Mouse (Mus musculus) left cerebral cortex, adult 8-10 months (tissue): Measurements from ENCODE around the gene Muc3a. TPM values are rescaled to one million over a fixed set of nuclear protein-coding genes. Genes with fewer than 3 reads are reported as not detected.

ENCODE experiments used
- DNase-seq, 2 experiments: peaks; one replicate each; pipeline ENCODE4 v3.0.0; 2022; ENCODE audit warnings: low spot score in 2 of 2
- total RNA-seq, 4 experiments: library from RNA; stranded (reverse); gene quantifications; 2 replicates each; pipeline ENCODE4 v1.2.4; 2022

The Muc3a gene
- total RNA-seq, result 1 to 10 TPM; 3.6 to 5.6 (median 4.5) TPM

DNA sequence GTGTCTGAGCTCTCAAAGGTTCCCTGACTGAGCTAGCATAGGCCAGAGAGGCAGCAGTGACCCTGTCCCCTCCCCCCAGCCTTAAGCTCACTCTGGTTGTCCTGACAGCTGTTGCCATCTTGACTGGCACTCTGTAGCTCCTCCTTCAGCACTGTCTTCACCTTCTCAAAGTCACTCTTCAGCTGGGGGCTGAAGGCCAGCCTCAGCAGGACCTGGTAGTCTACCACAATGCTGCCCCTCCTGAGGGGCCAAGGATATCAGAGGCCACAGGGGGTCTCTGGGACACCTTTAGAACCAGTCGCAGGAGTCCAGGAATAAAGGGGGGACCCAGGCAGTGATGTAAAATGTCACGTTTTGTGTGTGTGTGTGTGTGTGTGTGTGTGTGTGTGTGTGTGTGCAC is at the start of gene Muc3a:
Gene Muc3a (minus strand): TSS at position 101 of the 400 bp plus-strand sequence.
- no peak for DNase-seq

GRCm38 (mm10) chr5:137211114-137211829 is 917 bp downstream of the Muc3a start:
- DNase-seq, result no peak

GRCm38 (mm10) chr5:137210689-137211088 is 1.5 kb downstream of the Muc3a start:
- no peak for DNase-seq

DNA sequence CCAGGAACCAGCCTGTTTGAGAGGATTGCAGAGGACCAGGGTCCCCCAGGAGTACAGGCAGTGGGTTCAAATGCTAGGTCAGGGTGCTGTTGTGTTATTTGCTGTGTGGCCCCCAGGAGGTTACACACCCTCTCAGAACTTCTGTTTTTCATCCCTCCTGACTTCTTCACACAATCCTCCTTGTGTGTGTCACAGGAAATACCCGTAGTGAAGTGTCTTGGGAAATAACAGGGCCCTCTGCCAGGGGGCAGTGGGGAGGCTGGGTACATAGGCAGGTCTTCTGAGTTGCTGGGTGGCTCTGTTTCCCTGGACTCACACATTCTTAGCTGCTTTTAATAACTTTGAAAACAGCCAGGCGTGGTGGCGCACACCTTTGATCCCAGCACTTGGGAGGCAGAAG is 6.9 kb downstream of the Muc3a start:
- DNase-seq, result no peak

GRCm38 (mm10) chr5:137194488-137195120 is 17.6 kb downstream of the Muc3a start:
- no peak for DNase-seq

DNA sequence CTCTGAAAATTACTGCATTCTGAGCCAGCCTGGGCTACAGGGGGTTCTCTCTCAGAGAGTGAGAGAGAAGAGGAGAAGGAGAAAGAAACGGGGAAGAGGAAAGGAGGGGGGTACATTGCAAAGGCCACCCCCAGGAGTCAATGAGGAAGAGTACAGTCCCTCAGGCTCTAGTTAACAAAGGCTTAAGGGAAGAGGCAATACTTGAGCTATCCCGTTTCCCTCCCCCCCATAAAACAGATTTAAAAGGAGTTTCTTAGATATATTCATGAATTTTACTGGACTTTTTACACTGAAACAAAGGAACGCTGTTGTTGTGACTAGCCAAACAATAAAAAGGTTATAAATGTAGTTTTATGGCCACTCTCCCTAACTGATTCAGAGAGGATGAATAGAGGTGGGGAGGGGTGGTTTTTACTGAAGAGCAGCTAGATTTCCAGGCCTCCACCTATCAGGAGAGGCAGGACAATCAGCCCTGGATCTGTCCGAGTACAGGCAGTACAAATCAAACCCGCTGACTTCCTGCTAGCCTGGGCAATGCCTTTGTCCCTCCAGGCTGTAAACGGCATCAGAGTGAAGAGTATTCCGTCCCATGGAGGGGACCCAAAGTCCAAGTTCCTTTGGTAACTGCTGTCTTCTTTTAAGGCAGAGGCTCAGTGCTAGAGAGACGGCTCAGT is 18.8 kb downstream of the Muc3a start:
- DNase-seq, result no peak

- DNase-seq, result no peak
These were observed 22.9 kb downstream of the Muc3a start for GRCm38 (mm10) chr5:137189326-137189725.

GRCm38 (mm10) chr5:137185362-137185761 is 26.8 kb downstream of the Muc3a start:
- DNase-seq, result no peak

DNA sequence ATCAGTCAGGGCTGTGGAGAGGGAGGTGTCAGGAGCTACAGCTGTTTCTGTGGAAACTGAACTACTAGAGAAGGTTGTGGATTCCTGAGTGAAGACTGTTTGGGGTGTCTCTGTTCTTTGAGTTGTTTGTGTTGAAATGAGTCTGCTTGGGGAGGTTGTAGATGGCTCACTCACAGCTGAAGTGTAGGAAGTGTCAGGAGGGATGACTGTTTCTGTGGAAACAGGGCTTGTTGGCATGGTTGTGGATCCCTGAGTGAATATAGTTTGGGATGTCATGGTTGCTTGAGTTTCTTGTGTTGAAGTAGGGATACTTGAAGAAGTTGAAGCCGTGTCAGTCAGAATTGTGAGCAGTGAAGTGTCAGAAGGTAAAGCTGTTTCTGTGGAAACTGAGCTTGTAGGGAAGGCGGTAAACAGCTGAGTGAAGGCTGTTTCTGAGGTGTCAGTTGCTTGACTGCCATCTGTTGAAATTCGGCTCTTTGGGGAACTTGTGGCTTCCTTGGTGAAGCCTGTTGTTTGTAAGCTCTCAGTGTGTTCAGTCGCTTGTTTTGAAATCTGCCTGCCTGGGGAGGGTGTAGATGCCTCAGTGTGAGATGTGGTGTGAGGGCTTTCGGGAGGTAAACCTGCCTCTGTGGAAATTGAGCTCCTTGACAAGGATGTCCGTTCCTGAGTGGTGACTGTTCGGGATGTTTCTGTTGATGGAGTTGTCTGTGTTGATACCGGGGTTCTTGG is 32.4 kb downstream of the Muc3a start:
- DNase-seq, result peak in 1 of 2 experiments; percentile 13

GRCm38 (mm10) chr5:137173967-137174366 is 38.2 kb downstream of the Muc3a start:
- no peak for DNase-seq

- no peak for DNase-seq
These were observed 39.6 kb downstream of the Muc3a start for GRCm38 (mm10) chr5:137172591-137172990.

DNA sequence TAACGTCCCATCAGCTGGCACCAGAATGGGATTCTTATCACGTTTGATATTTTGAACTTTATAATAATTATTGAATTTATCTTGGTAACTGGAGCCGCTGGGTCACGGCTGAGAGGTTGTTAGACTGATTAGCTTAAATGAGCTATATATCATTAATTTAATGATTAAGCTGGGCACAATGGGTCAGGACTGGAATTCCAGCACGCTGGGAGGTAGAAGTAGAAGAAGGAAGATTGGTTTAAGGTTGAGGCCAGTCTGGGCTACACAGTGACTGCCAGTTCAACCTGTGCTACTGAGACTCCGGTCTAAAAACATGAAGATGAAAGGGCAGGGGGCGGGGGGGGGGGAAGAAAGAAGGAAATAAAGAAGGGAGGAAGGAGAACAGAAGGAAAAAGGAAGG is 40.7 kb downstream of the Muc3a start:
- DNase-seq, result no peak

GRCm38 (mm10) chr5:137170836-137171380 is 41.3 kb downstream of the Muc3a start:
- no peak for DNase-seq

GRCm38 (mm10) chr5:137167539-137167938 is 44.6 kb downstream of the Muc3a start:
- DNase-seq, result no peak

DNA sequence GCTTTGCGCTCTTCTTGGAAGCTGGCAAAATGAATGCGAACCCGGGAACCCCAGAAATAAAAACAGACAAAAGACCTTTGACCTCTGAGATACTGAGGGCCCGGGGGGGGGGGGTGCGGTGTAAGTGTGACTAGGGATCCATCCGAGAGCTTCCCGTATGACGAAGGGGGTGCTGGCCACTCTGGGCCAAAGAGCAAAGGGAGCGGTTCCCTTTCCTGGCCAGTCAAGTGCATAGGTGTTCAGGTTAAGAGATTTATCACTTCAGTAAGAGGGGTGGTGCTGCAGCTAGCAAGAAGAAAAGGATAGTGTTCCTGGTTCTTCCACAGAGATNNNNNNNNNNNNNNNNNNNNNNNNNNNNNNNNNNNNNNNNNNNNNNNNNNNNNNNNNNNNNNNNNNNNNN is 46.2 kb downstream of the Muc3a start:
- DNase-seq, result no peak

DNA sequence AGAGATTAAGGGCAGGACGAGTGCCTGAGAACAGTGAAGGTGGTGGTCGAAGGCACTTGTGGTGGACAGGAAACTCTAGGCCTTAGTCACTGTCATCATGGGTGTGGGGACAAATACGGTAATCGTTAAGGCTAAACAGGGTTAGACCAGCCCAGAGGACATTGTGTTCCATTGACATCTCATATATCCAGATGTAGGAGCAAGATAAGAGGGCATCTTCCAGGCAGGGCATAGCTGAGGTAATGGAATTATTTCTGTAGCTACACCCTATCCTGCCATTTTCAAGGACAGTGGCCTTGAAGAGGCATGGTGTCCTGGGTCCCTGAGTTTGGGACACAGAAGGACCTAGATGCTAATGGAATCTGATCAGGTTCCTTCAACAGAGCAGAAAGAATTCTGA is 50.3 kb downstream of the Muc3a start:
- no peak for DNase-seq

- no peak for DNase-seq
These were observed 52.7 kb downstream of the Muc3a start for GRCm38 (mm10) chr5:137159461-137159860.
